Mouse (Mus musculus) liver, embryonic 14.5 days (tissue): ENCODE measurements around the gene Zfp219. TPM values are rescaled to one million over a fixed set of nuclear protein-coding genes. Genes with fewer than 3 reads are reported as not detected.

ENCODE experiments used
- ATAC-seq: fragments of 200-750 bp; cut with Nextera tagmentation; 2 replicates; pipeline ENCODE4 v1.8.0; 2017; ENCODE audit warnings: moderate number of reproducible peaks, mild to moderate bottlenecking, moderate library complexity; ENCODE audit not compliant: insufficient read depth
- DNase-seq, 3 experiments: peaks; one replicate each; pipeline ENCODE4 v3.0.0-alpha.2; 2012 to 2013; ENCODE audit warnings: low read depth in 3 of 3, low spot score in 3 of 3
- H3K27ac ChIP-seq: fragments of 300-500 bp; sonication (generic); 2 replicates; pipeline ENCODE4 v1.5.1; 2014; ENCODE audit warnings: moderate library complexity, mild to moderate bottlenecking, control low read depth, inconsistent platforms
- H3K27me3 ChIP-seq: fragments of 300-500 bp; sonication (generic); 2 replicates; pipeline ENCODE4 v1.6.1; 2014; ENCODE audit warnings: mild to moderate bottlenecking, low read length, moderate library complexity; ENCODE audit not compliant: control insufficient read depth, insufficient read depth
- H3K36me3 ChIP-seq: fragments of 300-500 bp; sonication (generic); replicated peaks from 2 replicates; pipeline ENCODE4 v1.6.1; 2014; ENCODE audit warnings: low read depth; ENCODE audit not compliant: control insufficient read depth, insufficient read depth
- H3K4me1 ChIP-seq, 2 experiments: fragments of 200-500 bp in 1 of 2; fragments of 300-500 bp in 1 of 2; sonication (generic) in 1 of 2; replicated peaks; 2 replicates each; pipeline ENCODE4 v1.6.1; 2012 to 2014; ENCODE audit warnings: antibody characterized with exemption in 1 of 2, inconsistent platforms in 1 of 2, low read length in 1 of 2; ENCODE audit not compliant: control insufficient read depth in 2 of 2, insufficient read depth in 2 of 2
- H3K4me2 ChIP-seq: fragments of 300-500 bp; sonication (generic); 2 replicates; pipeline ENCODE4 v1.6.1; 2014; ENCODE audit warnings: low read depth, mild to moderate bottlenecking, control low read depth, moderate library complexity
- H3K4me3 ChIP-seq, 2 experiments: fragments of 200-500 bp in 1 of 2; fragments of 300-500 bp in 1 of 2; sonication (generic) in 1 of 2; 2 replicates each; pipeline ENCODE4 v1.5.1; 2012 to 2014; ENCODE audit warnings: low read depth in 2 of 2, low read length in 2 of 2, mild to moderate bottlenecking in 2 of 2, control low read depth in 1 of 2, inconsistent platforms in 1 of 2, moderate library complexity in 1 of 2; ENCODE audit not compliant: insufficient read depth in 1 of 2
- H3K9ac ChIP-seq: fragments of 300-500 bp; sonication (generic); replicated peaks from 2 replicates; pipeline ENCODE4 v1.6.1; 2014; ENCODE audit warnings: mild to moderate bottlenecking, control low read depth, moderate library complexity
- H3K9me3 ChIP-seq: fragments of 300-500 bp; sonication (generic); 2 replicates; pipeline ENCODE4 v1.6.1; 2016; ENCODE audit warnings: low read length, mixed read lengths; ENCODE audit not compliant: control insufficient read depth
- CTCF ChIP-seq: IDR thresholded peaks from 2 replicates; pipeline ENCODE4 v1.5.1; 2016; ENCODE audit warnings: antibody characterized with exemption, low read depth, control low read depth
- EP300 ChIP-seq: IDR thresholded peaks from 2 replicates; pipeline ENCODE4 v1.6.1; 2016; ENCODE audit warnings: antibody characterized with exemption, low read depth
- WGBS: fragments of 180-500 bp; shearing (Covaris S2); extraction: QIAGEN DNeasy Blood & Tissue Kit; methylation state at CpG from one replicate; pipeline ENCODE4 v1.1.7; 2014; ENCODE audit not compliant: insufficient replicate concordance; 5-methylcytosine and 5-hydroxymethylcytosine counted together
- polyA plus RNA-seq, 2 experiments: library from polyadenylated mRNA; depleted of rRNA in 1 of 2; stranded (reverse) in 1 of 2; unstranded in 1 of 2; fragments of >200 nt; fragmentation: Nextera tagmentation in 1 of 2; extraction: Ambion mirVana in 1 of 2; gene quantifications; 2 replicates each; pipeline versions ENCODE4 v1.2.1 to v1.2.3; 2012 to 2014

Gene Zfp219
- polyA plus RNA-seq, 2 experiments = 7.4 to 9.7 TPM

- no peak overlapping the region for H3K4me3 ChIP-seq
- no peak overlapping the region for H3K27ac ChIP-seq
- ATAC-seq (no peak), DNase-seq (no peak)
- TF ChIP-seq CTCF (no peak), EP300 (no peak)
- H3K9me3 ChIP-seq = no peaks in the 10 kb centered on the region
- no peaks in the 10 kb centered on the region; the same call in none of the 2 replicates for H3K36me3 ChIP-seq
- H3K4me2 ChIP-seq = no peak overlapping the region
- WGBS = 65% methylated on average over 4 of the region's 4 CpGs
- no peaks in the 10 kb centered on the region; a peak in 1 of 4 replicates for H3K4me1 ChIP-seq
- no peaks in the 10 kb centered on the region for H3K27me3 ChIP-seq
- H3K9ac ChIP-seq = no peak overlapping the region
Measured at GRCm38 (mm10) chr14:51994453-51994852, 26.1 kb downstream of the Zfp219 start.

GRCm38 (mm10) chr14:51989461-51989970 lies 31.0 kb downstream of the Zfp219 start:
- H3K9ac ChIP-seq = no peak overlapping the region
- WGBS = 42% methylated on average over 12 of the region's 12 CpGs
- no peak overlapping the region for H3K4me2 ChIP-seq
- no peaks in the 10 kb centered on the region for H3K27me3 ChIP-seq
- no peaks in the 10 kb centered on the region for H3K9me3 ChIP-seq
- ATAC-seq (no peak), DNase-seq (no peak)
- H3K4me1 ChIP-seq = peaks cover 22 to 25% of the 10 kb centered on the region in 2 experiments
- TF ChIP-seq EP300 = no peak
- TF ChIP-seq CTCF = no peak
- H3K4me3 ChIP-seq = no peak overlapping the region
- H3K27ac ChIP-seq = no peak overlapping the region
- H3K36me3 ChIP-seq = no peaks in the 10 kb centered on the region; the same call in 1 of the 2 replicates

GRCm38 (mm10) chr14:51988731-51989130 lies 31.8 kb downstream of the Zfp219 start:
- 82% methylated on average over 12 of the region's 12 CpGs for WGBS
- Histone ChIP-seq H3K9ac (no peak overlapping the region), H3K4me2 (no peak overlapping the region), H3K36me3 (no peaks in the 10 kb centered on the region; the same call in 1 of the 2 replicates), H3K4me1 (peaks cover 29 to 30% of the 10 kb centered on the region in 2 experiments), H3K27ac (no peak overlapping the region), H3K27me3 (no peaks in the 10 kb centered on the region), H3K9me3 (no peaks in the 10 kb centered on the region), H3K4me3 (no peak overlapping the region)
- DNase-seq (no peak), ATAC-seq (no peak)
- TF ChIP-seq CTCF = no peak
- TF ChIP-seq EP300 = no peak

GRCm38 (mm10) chr14:51987177-51987576 lies 33.4 kb downstream of the Zfp219 start:
- peaks cover 29 to 32% of the 10 kb centered on the region in 2 experiments for H3K4me1 ChIP-seq
- no peaks in the 10 kb centered on the region for H3K27me3 ChIP-seq
- peak; percentile 45 for TF ChIP-seq EP300
- TF ChIP-seq CTCF = no peak
- DNase-seq (peak in 2 of 3 experiments; percentile 52 to 57), ATAC-seq (peak; percentile 58)
- peak overlapping the region; percentile 1 for H3K9ac ChIP-seq
- no peaks in the 10 kb centered on the region; the same call in 1 of the 2 replicates for H3K36me3 ChIP-seq
- peak overlapping the region; percentile 89 for H3K4me2 ChIP-seq
- H3K27ac ChIP-seq = peak overlapping the region; percentile 40
- H3K4me3 ChIP-seq = peak overlapping the region in 1 of 2 experiments; percentile 21; a peak in 1 of 4 replicates
- WGBS = 47% methylated on average over 6 of the region's 6 CpGs
- no peaks in the 10 kb centered on the region for H3K9me3 ChIP-seq

- TF ChIP-seq CTCF (no peak), EP300 (peak; percentile 79)
- 2% methylated on average over 7 of the region's 7 CpGs for WGBS
- Histone ChIP-seq H3K27me3 (no peaks in the 10 kb centered on the region), H3K9me3 (no peaks in the 10 kb centered on the region), H3K4me1 (peaks cover 29 to 32% of the 10 kb centered on the region in 2 experiments), H3K4me2 (peak overlapping the region; percentile 89), H3K27ac (peak overlapping the region; percentile 40), H3K4me3 (peak overlapping the region; percentile 64 to 66), H3K36me3 (no peaks in the 10 kb centered on the region; the same call in 1 of the 2 replicates), H3K9ac (peak overlapping the region; percentile 62)
- ATAC-seq (peak; percentile 70), DNase-seq (peak in 2 of 3 experiments; percentile 60)
Measured at GRCm38 (mm10) chr14:51986153-51986505, 34.4 kb downstream of the Zfp219 start.
